Mouse (Mus musculus) thymus, postnatal 0 days (tissue): Measurements from ENCODE around the gene Dpp6. TPM values are rescaled to one million over a fixed set of nuclear protein-coding genes. Genes with fewer than 3 reads are reported as not detected.

Experiments used
- DNase-seq: peaks from one replicate; pipeline ENCODE4 v3.0.0-alpha.2; 2015; ENCODE audit warnings: low spot score
- polyA plus RNA-seq: library from polyadenylated mRNA; unstranded; fragments of >200 nt; fragmentation: Nextera tagmentation; extraction: Ambion mirVana; gene quantifications from 2 replicates; pipeline ENCODE4 v1.2.1, GENCODE M21; 2015

The Dpp6 gene
- polyA plus RNA-seq, 1 experiment from 2014 or later = 0.18 TPM

- no peak for DNase-seq
These were observed 914.4 kb downstream of the Dpp6 start for GRCm38 (mm10) chr5:27731392-27731791.

- no peak for DNase-seq
These were observed 915.4 kb downstream of the Dpp6 start for GRCm38 (mm10) chr5:27732288-27732868.

- peak; percentile 44 for DNase-seq
These were observed 920.2 kb downstream of the Dpp6 start for GRCm38 (mm10) chr5:27737168-27737567.

- no peak for DNase-seq
These were observed 922.2 kb downstream of the Dpp6 start for GRCm38 (mm10) chr5:27739216-27739615.

GRCm38 (mm10) chr5:27744944-27745343, 927.9 kb downstream of the Dpp6 start:
- no peak for DNase-seq

- no peak for DNase-seq
These were observed 948.8 kb downstream of the Dpp6 start for GRCm38 (mm10) chr5:27765780-27766179.

GRCm38 (mm10) chr5:27767948-27768347, 950.9 kb downstream of the Dpp6 start:
- no peak for DNase-seq
